Mouse (Mus musculus) liver, adult 2 months (tissue): ENCODE measurements around the gene Lpar1.

ENCODE experiments used
- CTCF ChIP-seq: fragments of 200-500 bp; IDR thresholded peaks from 2 replicates; pipeline ENCODE4 v1.5.1; 2011; ENCODE audit warnings: low read depth, low read length, control low read depth
- POLR2A ChIP-seq: fragments of 200-500 bp; IDR thresholded peaks from 2 replicates; pipeline ENCODE4 v1.6.1; 2011; ENCODE audit warnings: low read length, control low read depth; ENCODE audit not compliant: insufficient read depth; ENCODE audit errors: extremely low read depth

DNA sequence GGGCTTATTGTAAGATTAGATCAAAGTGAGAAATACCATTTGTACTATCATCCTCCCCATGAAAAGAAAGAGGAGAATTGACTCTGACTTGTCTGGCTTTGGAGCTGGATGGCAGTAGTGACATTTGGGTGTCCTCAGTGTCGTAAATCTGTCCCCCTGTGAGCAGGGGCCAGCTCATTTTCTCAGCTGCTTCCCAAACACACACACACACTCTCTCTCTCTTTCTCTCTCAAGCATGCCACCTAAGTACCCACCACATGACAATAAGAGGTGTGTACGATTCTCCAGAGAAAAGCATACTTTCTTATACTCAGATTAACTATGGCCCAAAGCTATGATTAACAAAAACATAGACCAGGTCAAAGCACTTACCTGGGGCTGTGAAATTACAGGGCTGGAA is 49.4 kb downstream of the Lpar1 start:
- TF ChIP-seq POLR2A (no peak), CTCF (no peak)
